In the genomic region with DNA sequence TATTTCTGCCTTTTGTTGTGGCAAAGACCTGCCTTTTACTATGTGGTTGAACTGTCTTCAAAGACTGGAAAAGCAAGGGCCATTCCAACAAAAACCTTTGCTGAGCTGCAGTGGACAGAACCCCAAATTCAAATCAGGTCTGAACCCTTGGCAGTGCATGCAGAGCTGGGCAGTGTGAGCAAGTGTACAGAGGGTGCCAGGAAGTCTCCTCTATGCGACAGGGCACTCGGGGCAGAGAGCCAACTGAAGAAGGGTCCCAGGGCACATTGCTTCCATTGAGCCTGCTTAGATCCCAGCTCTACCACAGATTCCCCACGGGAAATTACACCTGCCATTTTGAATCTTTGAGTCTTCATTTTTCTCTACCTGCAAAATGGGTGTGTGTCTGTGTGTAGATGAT, we compare ENCODE assay signal across 28 mouse cellular contexts.
DNase-seq lines count a peak whose midpoint lies in the region; ATAC-seq lines count a peak whose summit lies in the region.
"Had no signal": no experiment of that assay in that cellular context is flagged by ENCODE, and none has a peak within 500 bp of the region (broad histone marks: within the 10 kb centered on the region; RNA-seq: fewer than 3 reads in every experiment).

No protein-coding gene starts in this region.

- no peaks in the 10 kb centered on the region for H3K9me3 ChIP-seq in hindbrain, embryonic 15.5 days
- no peaks in the 10 kb centered on the region for H3K9me3 ChIP-seq in hindbrain, embryonic 13.5 days
- H3K9me3 ChIP-seq: forebrain, embryonic 13.5 days; limb, embryonic 13.5 days; lung, embryonic 15.5 days; midbrain, embryonic 12.5 days; neural tube, embryonic 13.5 days had no signal

- H3K9ac ChIP-seq in hindbrain, embryonic 15.5 days = no peak overlapping the region
- no peak overlapping the region for H3K9ac ChIP-seq in hindbrain, embryonic 13.5 days
- H3K9ac ChIP-seq: forebrain, embryonic 13.5 days; limb, embryonic 13.5 days; lung, embryonic 15.5 days; midbrain, embryonic 12.5 days; neural tube, embryonic 13.5 days had no signal

- no peak overlapping the region for H3K27ac ChIP-seq in hindbrain, embryonic 15.5 days (replicated peaks)
- no peak overlapping the region for H3K27ac ChIP-seq in hindbrain, embryonic 13.5 days
- H3K27ac ChIP-seq: forebrain, embryonic 13.5 days; gastrocnemius, adult 2 months; kidney, postnatal 0 days; limb, embryonic 13.5 days; lung, embryonic 15.5 days; midbrain, embryonic 12.5 days; neural tube, embryonic 13.5 days had no signal

- whole genome bisulfite sequencing in hindbrain, embryonic 15.5 days = 67% methylated on average over 3 of the region's 3 CpGs
- 81% methylated on average over 3 of the region's 3 CpGs for WGBS in hindbrain, embryonic 13.5 days

- DNase-seq in cerebellum, adult 11-12 months = peak; percentile 18
- no peak for DNase-seq in cerebellum, adult 11 months
- DNase-seq in left cerebral cortex, postnatal 10 days (ENCODE audit: extremely low spot score in 1 of 2, low spot score in 2 of 2) = peak; percentile 23 to 33
- DNase-seq in left cerebral cortex, adult 9 months (ENCODE audit: low spot score in 2 of 2) = no peak
- DNase-seq in right cerebral cortex, postnatal 4 days = peak; percentile 34
- DNase-seq in right cerebral cortex, adult 2 months (ENCODE audit: low spot score in 2 of 2) = no peak
- DNase-seq: adrenal gland, adult 2 months; adrenal gland, postnatal 36 days; gastrocnemius, adult 2 months; gastrocnemius, postnatal 36 days; heart, adult 18-20 months; heart, postnatal 36 days; kidney, adult 8-10 months; kidney, postnatal 4 days; thymus, adult 2 months; thymus, postnatal 36 days had no signal

- intact Hi-C loops in left cerebral cortex, postnatal 10 days (cut with DNase I) = no loop called here

- no peaks in the 10 kb centered on the region for H3K36me3 ChIP-seq in hindbrain, embryonic 15.5 days
- H3K36me3 ChIP-seq in hindbrain, embryonic 13.5 days = no peaks in the 10 kb centered on the region
- H3K36me3 ChIP-seq: limb, embryonic 13.5 days; lung, embryonic 15.5 days; midbrain, embryonic 12.5 days; neural tube, embryonic 13.5 days had no signal

- no peaks in the 10 kb centered on the region for H3K27me3 ChIP-seq in hindbrain, embryonic 15.5 days
- no peaks in the 10 kb centered on the region for H3K27me3 ChIP-seq in hindbrain, embryonic 13.5 days
- H3K27me3 ChIP-seq: forebrain, embryonic 13.5 days; lung, embryonic 15.5 days; midbrain, embryonic 12.5 days; neural tube, embryonic 13.5 days had no signal

- peaks cover 4% of the 10 kb centered on the region for H3K4me1 ChIP-seq in hindbrain, embryonic 15.5 days (replicated peaks)
- peaks cover 7% of the 10 kb centered on the region for H3K4me1 ChIP-seq in hindbrain, embryonic 13.5 days (replicated peaks)

- ATAC-seq in hindbrain, embryonic 15.5 days (ENCODE audit: low FRiP score, low read depth) = 0 out of 2 replicates have a peak, but pooled peaks have one; percentile 61
- ATAC-seq in hindbrain, embryonic 13.5 days (ENCODE audit: low FRiP score) = no peak
- ATAC-seq: activated CD4-positive, CD25-positive, alpha-beta regulatory T cell, adult 4 months; forebrain, embryonic 13.5 days; intestine, embryonic 16.5 days had no signal

- H3K4me3 ChIP-seq in hindbrain, embryonic 15.5 days = no peak overlapping the region
- no peak overlapping the region for H3K4me3 ChIP-seq in hindbrain, embryonic 13.5 days
- H3K4me3 ChIP-seq: forebrain, embryonic 13.5 days; gastrocnemius, adult 2 months; limb, embryonic 13.5 days; lung, embryonic 15.5 days; midbrain, embryonic 12.5 days; neural tube, embryonic 13.5 days had no signal

- no peak overlapping the region for H3K4me2 ChIP-seq in hindbrain, embryonic 15.5 days
- no peak overlapping the region for H3K4me2 ChIP-seq in hindbrain, embryonic 13.5 days
- H3K4me2 ChIP-seq: forebrain, embryonic 13.5 days; heart, embryonic 11.5 days; limb, embryonic 13.5 days; liver, embryonic 11.5 days; lung, embryonic 15.5 days; midbrain, embryonic 12.5 days; neural tube, embryonic 13.5 days had no signal

Comparison
In these comparisons a context has a peak if more than half of its experiments do, and no peak if none do; other contexts are left out.
1. DNase-seq: peak in cerebellum, adult 11-12 months (single experiment), left cerebral cortex, postnatal 10 days (2 of 2) and right cerebral cortex, postnatal 4 days (single experiment); none in cerebellum, adult 11 months (single experiment), left cerebral cortex, adult 9 months (0 of 2) and right cerebral cortex, adult 2 months (0 of 2).